Mouse (Mus musculus): ENCODE measurements around the gene Vmn1r41.

Gene Vmn1r41

GRCm38 (mm10) chr6:89740466-89740865 is at the start of gene Vmn1r41:
TSS of gene Vmn1r41 (plus strand) at chr6:89740766.
- DNase-seq, result no peak

- DNase-seq, result no peak
These were observed 33.9 kb upstream of the Vmn1r41 start for GRCm38 (mm10) chr6:89706624-89707023.

- no peak for DNase-seq
These were observed 33.3 kb upstream of the Vmn1r41 start, which contains the start of gene Vmn1r40 for GRCm38 (mm10) chr6:89707240-89707639. TSS of gene Vmn1r40 (plus strand) at chr6:89707540.

- DNase-seq, result no peak
These were observed 22.5 kb upstream of the Vmn1r41 start for GRCm38 (mm10) chr6:89718051-89718450.

GRCm38 (mm10) chr6:89742811-89743210 is 2.2 kb downstream of the Vmn1r41 start:
- DNase-seq, result no peak

- DNase-seq, result no peak
These were observed 49.7 kb downstream of the Vmn1r41 start for GRCm38 (mm10) chr6:89790231-89790630.
